Mouse (Mus musculus) C2C12 (cell line): Measurements from ENCODE around the gene S100a3.

Experiments
- CEBPB ChIP-seq: IDR thresholded peaks from one replicate; pipeline ENCODE4 v1.6.1; 2011; ENCODE audit warnings: low read depth, mild to moderate bottlenecking, control low read depth, moderate library complexity
- CTCF ChIP-seq: IDR thresholded peaks from one replicate; pipeline ENCODE4 v1.5.1; 2011; ENCODE audit not compliant: control insufficient read depth, insufficient read depth, insufficient read length
- FOSL1 ChIP-seq: IDR thresholded peaks from one replicate; pipeline ENCODE4 v1.8.0; 2011; ENCODE audit warnings: mild to moderate bottlenecking, low read length; ENCODE audit not compliant: poor library complexity, insufficient read depth, severe bottlenecking
- MAX ChIP-seq: IDR thresholded peaks from one replicate; pipeline ENCODE4 v1.6.1; 2011; ENCODE audit warnings: mild to moderate bottlenecking, control low read depth
- MYOD1 ChIP-seq: IDR thresholded peaks from one replicate; pipeline ENCODE4 v1.6.1; 2011; ENCODE audit warnings: low read depth; ENCODE audit not compliant: control insufficient read depth, insufficient read length
- MYOG ChIP-seq: IDR thresholded peaks from one replicate; pipeline ENCODE4 v1.6.1; 2011; ENCODE audit not compliant: control insufficient read depth, insufficient read length; ENCODE audit errors: extremely low read depth
- USF1 ChIP-seq: IDR thresholded peaks from one replicate; pipeline ENCODE4 v1.6.1; 2011; ENCODE audit warnings: low read depth, mild to moderate bottlenecking, control low read depth, moderate library complexity

GRCm38 (mm10) chr3:90576351-90577001 is 16.1 kb downstream of the S100a3 start:
- TF ChIP-seq CEBPB (no peak), CTCF (no peak), MAX (peak; percentile 91), USF1 (peak; percentile 48), MYOD1 (peak; percentile 52), MYOG (no peak), FOSL1 (no peak)
